Mouse (Mus musculus) testis, adult 2 months (tissue): ENCODE results near the gene Bmpr2. TPM values are rescaled to one million over a fixed set of nuclear protein-coding genes. Genes with fewer than 3 reads are reported as not detected.

Experiments
- H3K27ac ChIP-seq: fragments of 200-500 bp; 2 replicates; pipeline ENCODE4 v1.5.1; 2012; ENCODE audit warnings: low read depth, low read length; ENCODE audit not compliant: control insufficient read depth, insufficient read depth
- H3K27me3 ChIP-seq: fragments of 200-500 bp; 2 replicates; pipeline ENCODE4 v1.6.1; 2012; ENCODE audit warnings: mild to moderate bottlenecking, low read length, moderate library complexity; ENCODE audit not compliant: control insufficient read depth, insufficient read depth
- H3K36me3 ChIP-seq: fragments of 200-500 bp; 2 replicates; pipeline ENCODE4 v1.6.1; 2012; ENCODE audit warnings: mild to moderate bottlenecking, low read length; ENCODE audit not compliant: control insufficient read depth, insufficient read depth
- H3K4me1 ChIP-seq: fragments of 200-500 bp; 2 replicates; pipeline ENCODE4 v1.6.1; 2012; ENCODE audit warnings: low read length; ENCODE audit not compliant: control insufficient read depth, insufficient read depth
- H3K4me3 ChIP-seq: fragments of 200-500 bp; 2 replicates; pipeline ENCODE4 v1.5.1; 2012; ENCODE audit warnings: low read depth, mild to moderate bottlenecking, low read length, moderate library complexity, mixed read lengths; ENCODE audit not compliant: control insufficient read depth
- CTCF ChIP-seq: fragments of 200-500 bp; IDR thresholded peaks from 2 replicates; pipeline ENCODE4 v1.5.1; 2012; ENCODE audit warnings: low read depth, mild to moderate bottlenecking, inconsistent platforms, low read length, moderate library complexity; ENCODE audit not compliant: control insufficient read depth, insufficient read depth, insufficient replicate concordance
- POLR2A ChIP-seq: fragments of 200-500 bp; IDR thresholded peaks from 2 replicates; pipeline ENCODE4 v1.6.1; 2012; ENCODE audit warnings: low read depth, mild to moderate bottlenecking, inconsistent platforms, low read length, moderate library complexity; ENCODE audit not compliant: control insufficient read depth
- polyA plus RNA-seq: library from polyadenylated mRNA; depleted of rRNA; stranded (reverse); fragments of >200 nt; gene quantifications from 2 replicates; pipeline ENCODE4 v1.2.3, GENCODE M21; 2012

Gene Bmpr2
- polyA plus RNA-seq, 1 experiment: 1.8 TPM

GRCm38 (mm10) chr1:59763781-59764251 lies 616 bp downstream of the Bmpr2 start:
- peaks cover 6% of the 10 kb centered on the region for H3K4me1 ChIP-seq
- TF ChIP-seq POLR2A (0 out of 2 replicates have a peak, but pooled peaks have one; percentile 21), CTCF (no peak)
- H3K36me3 ChIP-seq: no peaks in the 10 kb centered on the region
- peak overlapping the region; percentile 89 for H3K27ac ChIP-seq
- H3K4me3 ChIP-seq: peak overlapping the region; percentile 89
- no peaks in the 10 kb centered on the region for H3K27me3 ChIP-seq

GRCm38 (mm10) chr1:59764407-59764971 lies 1.3 kb downstream of the Bmpr2 start:
- peak overlapping the region; percentile 65 for H3K27ac ChIP-seq
- TF ChIP-seq POLR2A (no peak), CTCF (no peak)
- H3K4me1 ChIP-seq: peaks cover 6% of the 10 kb centered on the region
- H3K4me3 ChIP-seq: peak overlapping the region; percentile 61
- no peaks in the 10 kb centered on the region for H3K27me3 ChIP-seq
- no peaks in the 10 kb centered on the region for H3K36me3 ChIP-seq

- Histone ChIP-seq H3K4me1 (peaks cover 6% of the 10 kb centered on the region), H3K27me3 (no peaks in the 10 kb centered on the region), H3K36me3 (no peaks in the 10 kb centered on the region), H3K27ac (no peak overlapping the region), H3K4me3 (no peak overlapping the region)
- TF ChIP-seq POLR2A (no peak), CTCF (no peak)
Measured at GRCm38 (mm10) chr1:59765279-59765678, 2.1 kb downstream of the Bmpr2 start.

DNA sequence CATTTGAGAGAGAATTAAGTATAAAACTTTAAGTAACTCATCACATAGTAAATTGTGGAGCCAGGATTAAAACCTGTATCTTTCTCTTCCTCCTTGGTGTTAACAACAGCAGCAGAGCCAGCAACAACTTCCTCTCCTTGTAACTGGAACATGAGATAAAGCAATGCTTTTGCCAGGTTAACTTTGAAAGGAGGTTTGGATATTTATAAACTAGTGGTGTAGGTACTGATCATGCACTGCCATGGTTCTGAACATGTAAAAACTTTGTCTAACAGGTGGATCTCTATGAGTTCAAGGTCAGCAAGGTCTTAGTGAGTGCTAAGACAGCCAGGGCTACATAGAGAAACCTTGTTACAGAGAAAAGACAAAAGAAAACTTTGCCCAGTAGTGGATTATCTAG lies 3.4 kb downstream of the Bmpr2 start:
- no peak overlapping the region for H3K4me3 ChIP-seq
- H3K36me3 ChIP-seq: no peaks in the 10 kb centered on the region
- no peaks in the 10 kb centered on the region for H3K27me3 ChIP-seq
- H3K4me1 ChIP-seq: peaks cover 6% of the 10 kb centered on the region
- TF ChIP-seq POLR2A: no peak
- no peak for TF ChIP-seq CTCF
- H3K27ac ChIP-seq: no peak overlapping the region

GRCm38 (mm10) chr1:59771871-59772270 lies 8.7 kb downstream of the Bmpr2 start:
- H3K36me3 ChIP-seq: no peaks in the 10 kb centered on the region

GRCm38 (mm10) chr1:59781080-59781479 lies 17.9 kb downstream of the Bmpr2 start:
- Histone ChIP-seq H3K4me1 (no peaks in the 10 kb centered on the region), H3K27me3 (no peaks in the 10 kb centered on the region), H3K27ac (no peak overlapping the region), H3K4me3 (no peak overlapping the region), H3K36me3 (no peaks in the 10 kb centered on the region)
- no peak for TF ChIP-seq POLR2A
- TF ChIP-seq CTCF: no peak

More at GRCm38 (mm10) chr1:59771871-59772270, 8.7 kb downstream of the Bmpr2 start:
- H3K27me3 ChIP-seq: no peaks in the 10 kb centered on the region
- no peaks in the 10 kb centered on the region; the same call in 1 of the 2 replicates for H3K4me1 ChIP-seq
- no peak for TF ChIP-seq CTCF
- TF ChIP-seq POLR2A: no peak
- H3K4me3 ChIP-seq: no peak overlapping the region
- H3K27ac ChIP-seq: no peak overlapping the region

- Histone ChIP-seq H3K4me3 (no peak overlapping the region), H3K27ac (no peak overlapping the region), H3K4me1 (no peaks in the 10 kb centered on the region; the same call in 1 of the 2 replicates), H3K27me3 (no peaks in the 10 kb centered on the region), H3K36me3 (no peaks in the 10 kb centered on the region)
- no peak for TF ChIP-seq POLR2A
- no peak for TF ChIP-seq CTCF
Measured at GRCm38 (mm10) chr1:59788975-59789374, 25.8 kb downstream of the Bmpr2 start.
